Mouse (Mus musculus): ENCODE data around the gene Napb. TPM values are rescaled to one million over a fixed set of nuclear protein-coding genes. Genes with fewer than 3 reads are reported as not detected.

Napb gene
- total RNA-seq, 2 experiments from 2014 or later = 5.9 to 6.0 TPM

DNA sequence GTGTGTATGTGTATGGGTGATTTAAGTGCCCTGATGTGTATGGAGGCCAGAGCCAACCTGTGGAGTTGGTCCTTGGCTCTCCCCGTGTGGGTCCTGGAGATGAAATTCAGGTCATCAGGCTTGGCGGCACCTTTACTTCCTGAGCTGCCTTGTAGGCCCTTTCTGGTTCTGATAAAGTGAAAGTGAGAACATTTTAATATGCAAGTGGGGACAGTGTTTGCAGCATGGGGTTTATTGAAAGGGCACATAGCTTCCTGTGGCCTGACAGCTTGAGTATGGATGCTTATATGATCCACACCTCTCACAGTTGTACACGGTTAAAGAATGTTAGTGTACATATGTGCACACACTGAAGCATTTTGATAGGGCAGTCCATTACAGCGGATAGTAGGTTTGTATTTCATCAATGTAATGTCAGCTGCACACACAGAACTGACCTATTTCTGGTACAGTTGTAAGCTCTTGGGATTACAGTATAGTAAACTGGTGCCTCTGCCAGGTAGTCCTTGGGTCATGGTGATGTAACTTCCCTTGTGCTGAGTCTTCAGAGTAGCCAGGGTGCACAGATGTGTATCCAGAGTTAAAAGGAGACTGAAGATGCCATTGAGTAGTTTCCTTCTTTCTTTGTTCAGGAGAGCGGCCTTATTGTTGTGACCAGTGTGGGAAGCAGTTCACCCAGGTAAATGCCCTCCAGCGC lies 42.7 kb downstream of the Napb start:
- DNase-seq (ENCODE audit: low spot score) = no peak

DNA sequence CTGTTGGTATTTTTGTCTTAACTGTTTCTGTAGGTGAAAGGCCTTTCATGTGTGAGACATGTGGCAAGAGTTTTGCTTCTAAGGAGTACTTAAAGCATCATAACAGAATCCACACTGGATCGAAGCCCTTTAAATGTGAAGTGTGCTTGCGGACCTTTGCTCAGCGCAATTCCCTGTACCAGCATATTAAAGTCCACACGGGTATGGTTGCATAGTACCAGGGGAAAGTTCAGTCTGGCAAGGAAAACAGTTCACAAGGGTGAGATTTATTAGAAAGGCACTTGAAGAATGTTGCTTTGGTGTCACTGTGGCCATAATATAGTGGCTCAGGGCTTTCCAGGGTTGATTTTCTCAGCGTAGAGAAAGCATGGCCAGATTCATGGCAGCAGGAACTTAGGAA lies 44.3 kb downstream of the Napb start:
- DNase-seq (ENCODE audit: low spot score) = no peak

DNA sequence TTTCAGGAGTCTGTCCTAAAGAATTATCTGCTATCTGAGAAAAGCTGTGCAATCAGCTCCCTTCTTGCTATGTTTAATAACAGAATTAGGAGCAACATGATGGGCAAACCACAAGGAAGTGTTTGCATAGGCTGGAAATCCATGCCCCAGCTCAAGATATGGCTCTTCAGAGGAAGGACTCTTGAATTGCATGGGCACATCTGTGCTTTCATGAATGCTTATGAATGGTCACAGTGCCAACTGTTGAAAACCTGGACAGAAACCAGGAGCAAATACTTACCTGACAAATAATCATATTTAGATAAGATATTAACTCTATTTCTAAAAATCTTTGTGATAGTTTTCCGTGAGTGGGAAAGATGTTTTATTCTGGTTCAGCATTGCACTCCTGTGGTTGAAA lies 45.4 kb downstream of the Napb start:
- DNase-seq (ENCODE audit: low spot score) = no peak

DNA sequence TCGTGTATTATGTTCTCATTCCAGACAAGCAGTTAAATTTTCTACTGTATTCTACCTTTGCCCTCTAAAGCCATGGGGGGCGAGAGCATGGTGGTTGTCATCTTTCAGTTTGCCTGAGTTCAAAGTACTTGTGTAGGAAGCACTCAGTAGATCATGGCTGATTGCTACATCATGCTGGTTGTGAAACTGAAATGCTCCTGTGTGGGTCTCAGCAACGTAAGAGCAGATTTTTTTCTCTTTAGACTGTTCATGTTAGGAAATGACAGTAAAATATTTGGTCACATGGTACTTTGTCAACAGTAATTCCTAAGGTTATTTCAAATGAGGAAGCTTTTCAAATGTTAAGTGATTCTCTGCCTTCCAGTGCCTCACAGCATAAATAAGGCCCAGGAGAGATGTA lies 46.6 kb downstream of the Napb start:
- DNase-seq (ENCODE audit: low spot score) = no peak

DNA sequence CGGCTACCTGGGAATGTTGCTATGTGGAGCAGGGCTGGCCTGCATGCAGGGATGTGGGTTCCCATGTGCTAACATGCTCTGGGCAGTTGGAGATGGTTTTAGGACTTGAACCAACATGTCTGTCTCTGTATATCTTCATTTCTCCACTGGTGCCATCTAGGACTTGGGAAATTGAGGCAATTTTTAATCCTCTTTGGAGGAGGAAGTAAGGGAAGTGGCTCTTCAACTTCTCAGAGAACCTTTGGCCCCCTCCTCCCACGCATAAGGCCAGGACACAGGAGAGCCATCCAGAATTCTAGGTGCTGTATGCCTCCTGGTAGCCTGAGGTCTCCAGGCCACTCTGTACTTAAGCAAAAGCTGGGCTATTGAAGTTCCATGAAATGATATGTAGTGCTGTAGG lies 47.3 kb downstream of the Napb start:
- no peak for DNase-seq (ENCODE audit: low spot score)

DNA sequence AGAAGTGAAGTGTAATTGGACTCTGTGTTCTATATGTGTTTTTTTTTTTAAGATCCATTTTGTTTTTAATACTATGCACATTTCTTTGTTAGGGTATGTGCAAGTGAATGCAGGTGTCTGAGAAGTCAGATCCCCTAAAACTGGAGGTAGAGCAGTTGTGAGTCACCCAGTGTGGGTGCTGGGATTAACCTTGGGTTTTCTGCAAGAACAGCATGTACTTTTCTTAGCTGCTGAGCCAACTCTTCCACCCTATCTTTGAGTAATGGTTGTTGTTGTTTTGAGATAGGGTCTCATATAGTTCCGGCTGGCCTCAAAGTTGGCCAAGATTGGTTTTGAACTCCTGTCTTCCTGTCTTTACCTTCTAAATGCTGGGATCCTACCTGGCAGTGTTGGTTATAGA lies 49.2 kb downstream of the Napb start:
- no peak for DNase-seq (ENCODE audit: low spot score)

DNA sequence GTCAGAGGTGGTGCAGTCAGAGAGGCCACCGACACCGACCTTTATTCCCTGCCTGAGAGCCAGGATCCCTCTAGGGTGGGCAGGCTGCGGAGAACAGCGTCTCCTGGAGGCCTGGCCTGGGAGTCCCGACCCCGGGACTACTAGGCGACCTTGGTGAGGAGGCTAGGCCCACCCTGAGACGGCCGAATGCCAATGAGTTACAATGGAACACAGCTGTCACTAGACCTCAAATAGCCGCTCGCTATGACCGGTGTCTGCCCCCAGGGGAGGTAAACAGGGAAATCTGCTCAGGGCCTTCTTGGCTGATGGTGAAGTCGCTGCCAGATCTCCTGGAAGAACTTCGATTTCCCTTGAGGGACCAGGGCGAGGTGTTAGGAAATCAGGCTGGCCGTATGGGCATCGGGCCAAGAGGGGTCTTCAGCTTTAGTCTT lies 50.8 kb downstream of the Napb start:
- peak; percentile 60 for DNase-seq (ENCODE audit: low spot score)

DNA sequence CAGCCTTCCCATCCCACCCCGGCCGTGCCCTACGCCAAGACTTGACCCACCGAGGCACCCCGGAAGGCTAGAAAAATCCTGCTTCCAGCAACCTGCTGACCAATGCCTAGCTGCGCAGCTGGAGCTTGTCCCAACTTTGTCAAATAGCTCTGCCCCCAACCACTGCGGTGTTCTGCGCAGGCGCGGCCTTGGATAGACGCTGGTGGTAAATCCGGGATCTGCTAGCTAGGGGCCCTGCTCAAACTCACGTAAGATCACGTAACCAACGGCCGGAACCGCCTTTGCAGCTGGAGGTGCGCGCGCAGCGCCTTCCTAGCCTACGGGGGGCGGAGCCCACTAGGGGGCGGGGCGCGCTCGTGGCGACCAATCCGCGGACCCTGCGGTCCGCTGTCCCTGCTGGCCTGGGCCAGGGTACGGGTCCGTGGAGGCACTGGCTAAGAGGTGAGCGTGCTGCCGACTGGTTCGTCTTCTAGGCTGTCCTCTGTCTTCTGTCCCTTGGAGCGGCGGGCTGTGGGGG lies 51.4 kb downstream of the Napb start, which contains the start of gene Gzf1:
Gene Gzf1 (plus strand): TSS at position 249 of the 517 bp plus-strand sequence.
- peak; percentile 98 for DNase-seq (ENCODE audit: low spot score)

DNA sequence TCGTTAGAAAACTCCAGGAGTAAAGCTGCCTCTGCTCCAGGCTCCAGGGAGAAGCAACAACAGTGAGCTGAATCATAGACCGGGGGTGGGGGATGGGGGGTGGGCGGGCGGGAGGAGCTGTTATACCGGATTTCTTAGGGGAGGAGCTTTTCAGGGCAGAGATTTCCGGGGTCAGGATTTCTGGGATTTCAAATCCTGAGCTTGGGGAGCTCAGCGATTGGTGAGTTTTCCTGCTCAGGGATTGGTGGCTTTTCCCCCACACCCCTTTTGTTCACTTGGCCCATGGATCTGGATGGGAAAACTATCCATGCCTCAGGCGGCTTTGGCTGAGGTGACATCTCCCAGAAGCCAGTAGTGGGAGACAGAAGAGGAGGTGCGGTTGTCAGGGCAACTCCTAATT lies 52.9 kb downstream of the Napb start:
- peak; percentile 64 for DNase-seq (ENCODE audit: low spot score)

DNA sequence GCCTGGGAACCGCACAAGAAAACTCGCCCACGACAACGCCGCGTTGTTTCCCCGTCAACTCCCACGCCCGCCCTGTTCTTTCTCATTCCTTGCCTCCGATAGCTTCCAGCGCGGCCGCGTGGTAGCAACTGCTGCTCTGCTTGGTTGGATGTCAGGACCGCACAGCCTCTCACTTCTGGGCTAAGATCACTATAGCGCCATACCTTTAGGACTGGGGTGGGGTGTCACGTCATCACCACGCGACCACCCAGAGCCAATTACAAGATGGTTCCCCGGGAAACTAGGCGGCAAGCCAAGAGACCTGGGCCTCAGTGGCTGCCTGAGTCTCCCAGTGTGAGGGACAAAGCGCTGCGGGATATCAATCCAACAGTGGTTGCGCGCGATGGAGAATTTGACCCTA lies 54.5 kb downstream of the Napb start:
- DNase-seq (ENCODE audit: low spot score) = peak; percentile 41

DNA sequence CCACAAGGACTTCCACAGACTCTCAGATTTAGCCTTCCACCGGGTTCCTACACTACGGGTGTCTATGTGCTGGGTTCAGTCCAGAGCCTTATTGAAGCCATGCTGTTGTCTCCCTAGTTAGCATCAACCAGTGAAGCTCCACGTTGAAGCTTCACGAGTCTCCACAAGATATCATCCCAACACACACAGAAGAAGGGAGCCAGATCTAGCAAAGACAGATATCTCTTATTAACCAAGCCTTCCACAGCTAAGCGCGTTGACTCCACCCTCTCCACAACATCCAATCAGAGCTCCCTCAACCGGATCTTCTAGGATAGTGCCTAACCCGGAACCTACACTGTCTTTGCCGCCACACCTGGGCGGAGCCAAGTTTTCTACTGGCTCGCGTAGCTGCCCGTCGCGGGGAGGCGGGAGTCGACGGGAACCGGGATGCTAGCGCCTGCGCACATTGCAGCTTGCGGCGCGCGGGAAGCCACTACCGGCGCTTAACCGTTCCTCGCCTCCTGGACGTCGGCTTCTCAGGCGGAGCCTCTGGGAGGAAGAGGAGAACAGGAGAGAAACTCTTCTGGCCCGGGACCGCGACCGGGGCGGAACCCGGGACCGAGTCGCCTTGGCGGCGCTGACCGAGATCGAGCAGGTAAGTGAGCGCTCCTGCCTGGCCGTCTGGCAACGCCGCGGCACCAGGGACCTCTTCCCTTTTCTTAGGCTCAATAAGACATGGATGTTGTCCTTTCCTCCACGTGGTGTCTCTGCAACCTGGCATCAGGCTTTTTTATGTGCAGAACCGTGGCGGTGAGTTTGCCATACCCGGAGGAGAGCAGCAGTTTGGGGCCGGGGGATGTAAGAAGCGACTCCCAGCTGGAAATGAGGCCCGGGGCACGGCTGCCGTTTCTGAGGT lies 59.8 kb downstream of the Napb start, which contains the start of gene Nxt1:
Gene Nxt1 (plus strand): TSS at position 403 of the 898 bp plus-strand sequence.
- peak; percentile 100 for DNase-seq (ENCODE audit: low spot score)

DNA sequence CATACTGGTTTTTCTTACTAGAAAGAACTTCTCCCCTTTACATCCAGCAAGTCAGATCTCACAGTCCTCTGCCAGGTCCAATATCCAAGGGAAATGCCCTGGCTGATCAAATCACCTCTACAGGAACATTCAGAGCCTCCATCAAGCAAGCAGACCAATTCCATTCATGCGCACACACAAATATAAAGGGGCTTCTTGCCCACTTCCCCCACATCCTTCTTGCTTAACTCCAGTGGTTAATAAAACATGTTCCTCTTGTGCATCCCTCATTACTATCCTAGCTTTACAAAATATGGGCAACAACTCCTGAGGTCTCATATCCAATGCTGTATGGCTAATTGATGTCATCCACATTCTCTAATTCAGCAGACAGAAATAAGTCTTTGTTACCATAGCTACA lies 68.8 kb downstream of the Napb start:
- no peak for DNase-seq (ENCODE audit: low spot score)

DNA sequence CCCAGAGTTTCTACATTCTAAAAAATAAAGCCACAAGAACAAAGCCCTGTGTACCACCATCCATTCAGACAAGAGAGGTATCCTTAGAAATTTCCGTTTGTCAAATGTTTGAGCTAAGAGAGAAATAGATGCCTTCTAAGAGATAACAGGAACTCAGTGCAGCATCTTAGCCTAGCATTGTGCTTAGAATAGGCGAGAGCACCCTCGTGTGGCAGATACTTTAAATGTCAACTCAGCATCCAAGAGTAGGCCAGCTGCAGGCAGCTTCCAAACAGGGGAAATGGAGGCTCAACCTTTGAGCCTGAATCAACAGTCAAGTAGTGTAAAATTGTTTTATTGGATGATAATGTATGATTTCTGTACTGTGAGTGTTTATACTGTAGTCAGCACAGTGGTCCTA lies 77.3 kb downstream of the Napb start:
- peak; percentile 75 for DNase-seq (ENCODE audit: low spot score)

DNA sequence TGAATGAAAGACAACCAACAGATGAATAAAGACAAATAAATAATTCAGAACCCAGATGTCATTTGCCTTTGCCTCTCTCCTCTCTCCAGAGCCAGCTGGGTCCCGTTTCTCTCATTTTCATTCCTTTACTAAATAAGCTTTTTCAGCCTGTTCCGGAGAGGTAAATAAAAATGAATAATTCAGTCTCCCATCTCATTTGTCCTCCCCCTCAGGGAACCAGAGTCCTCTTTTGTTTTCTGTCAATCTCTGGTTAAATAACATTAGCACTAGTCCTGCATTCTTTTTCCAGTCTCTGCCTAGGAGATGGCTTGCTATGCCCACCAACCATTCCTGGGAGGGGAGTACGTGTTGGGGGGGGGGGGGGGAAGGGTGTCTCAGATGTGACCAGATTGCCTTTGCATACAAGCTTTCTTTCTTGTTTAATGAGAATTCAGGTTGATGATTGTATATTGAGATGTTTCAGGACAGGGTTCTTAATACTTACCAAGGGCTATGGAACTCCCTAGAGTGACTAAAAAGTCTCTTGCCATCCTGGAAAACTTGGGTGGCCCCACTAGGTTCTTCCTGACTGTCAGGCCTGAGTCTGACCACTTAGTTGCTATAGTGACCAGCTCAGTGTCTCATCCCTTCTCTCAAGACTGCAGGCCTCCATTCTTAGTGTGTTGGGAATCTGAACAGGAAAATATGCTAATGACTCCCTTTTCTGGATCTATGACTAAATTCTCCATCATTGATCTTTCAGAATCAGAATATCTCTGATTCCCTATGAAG lies 81.5 kb downstream of the Napb start:
- no peak for DNase-seq (ENCODE audit: low spot score)

DNA sequence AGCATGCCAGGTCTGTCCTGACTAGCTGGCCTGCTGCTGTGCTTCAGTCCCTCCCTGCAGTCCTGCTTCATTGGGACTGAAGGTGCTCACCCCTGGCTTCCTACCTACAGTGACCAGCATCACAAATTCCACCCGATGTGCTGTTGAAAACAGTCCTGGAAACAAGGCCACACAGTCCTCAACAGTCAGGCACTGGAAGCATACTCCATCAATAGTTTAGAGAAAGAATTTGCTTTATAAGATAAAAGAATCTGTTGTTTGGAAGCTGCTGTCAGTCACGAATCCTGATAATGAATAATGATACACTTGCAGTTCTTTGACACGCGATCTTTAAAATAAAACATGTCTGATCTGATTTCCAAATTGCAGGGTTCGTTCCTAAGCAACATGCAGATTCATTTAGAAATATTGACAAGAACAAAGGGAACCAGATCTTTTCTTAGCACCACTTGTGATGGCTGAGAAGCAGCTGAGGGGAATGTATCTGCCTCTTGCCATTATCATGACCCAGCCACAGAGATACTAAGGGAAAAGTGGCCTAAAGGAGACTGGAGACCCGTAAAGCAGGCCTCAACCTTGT lies 87.8 kb downstream of the Napb start:
- DNase-seq (ENCODE audit: low spot score) = no peak

Other genes starting within 250 kb of the Napb start
- 1 to 10 TPM; 6.6 to 7.5 TPM for gene Nxt1, start 59.9 kb downstream of the Napb start, total RNA-seq (2021)
- gene Gzf1, start 51.4 kb downstream of the Napb start, total RNA-seq (2021) = 10 to 100 TPM; 17.9 to 26.9 TPM
- gene Cstl1, start 17.9 kb upstream of the Napb start, total RNA-seq (2021) = not detected
- not detected for gene Cst11, start 39.0 kb upstream of the Napb start, total RNA-seq (2021)
- gene 8030411F24Rik, start 49.5 kb upstream of the Napb start, total RNA-seq (2021) = not detected
- not detected for gene Cst12, start 56.9 kb upstream of the Napb start, total RNA-seq (2021)
- not detected for gene Cst8, start 66.3 kb upstream of the Napb start, total RNA-seq (2021)
- not detected for gene Cst13, start 87.6 kb upstream of the Napb start, total RNA-seq (2021)
- gene Cst9, start 102.7 kb upstream of the Napb start, total RNA-seq (2021) = not detected
- gene 9230104L09Rik, start 132.6 kb upstream of the Napb start, total RNA-seq (2021) = 1 to 10 TPM in 1 of 2 experiments, under 1 TPM in 1; 0.88 to 1.5 TPM
- gene Cst3, start 143.2 kb upstream of the Napb start, total RNA-seq (2021) = 100 to 1,000 TPM; 596 to 649 TPM